Mouse (Mus musculus) forelimb bud, embryonic 11.5 days (tissue): ENCODE measurements at regions not wholly inside any gene's neighbourhood (a gene's known extent, or its start where the extent isn't known, plus 50 kb on each side); places are given as distances from the start of the nearest gene placed in this dataset.

Experiments used
- DNase-seq: peaks from one replicate; pipeline ENCODE4 v3.0.0-alpha.2; 2012; ENCODE audit warnings: low read depth, low spot score

- DNase-seq, result no peak
Measured at GRCm38 (mm10) chr5:133712652-133713051, 386.9 kb upstream of the Castor2 start.

GRCm38 (mm10) chr5:133708881-133709280 is 390.6 kb upstream of the Castor2 start:
- no peak for DNase-seq

GRCm38 (mm10) chr5:133686206-133686605 is 413.3 kb upstream of the Castor2 start:
- DNase-seq, result no peak

- peak; percentile 59 for DNase-seq
Measured at GRCm38 (mm10) chr5:133683021-133683420, 416.5 kb upstream of the Castor2 start.

GRCm38 (mm10) chr5:133676791-133677450 is 422.6 kb upstream of the Castor2 start:
- DNase-seq, result no peak

- no peak for DNase-seq
Measured at GRCm38 (mm10) chr5:133675636-133676035, 423.9 kb upstream of the Castor2 start.

- peak; percentile 47 for DNase-seq
Measured at GRCm38 (mm10) chr5:133666473-133666872, 433.0 kb upstream of the Castor2 start.

- DNase-seq, result no peak
Measured at GRCm38 (mm10) chr5:133662474-133663256, 436.8 kb upstream of the Castor2 start.

- DNase-seq, result no peak
Measured at GRCm38 (mm10) chr5:133660351-133660750, 439.2 kb upstream of the Castor2 start.

GRCm38 (mm10) chr5:133656837-133657236 is 442.7 kb upstream of the Castor2 start:
- no peak for DNase-seq

GRCm38 (mm10) chr5:133653431-133653830 is 446.1 kb upstream of the Castor2 start:
- DNase-seq, result no peak

GRCm38 (mm10) chr5:133650246-133650645 is 449.3 kb upstream of the Castor2 start:
- no peak for DNase-seq

GRCm38 (mm10) chr5:133645696-133646195 is 453.8 kb upstream of the Castor2 start:
- DNase-seq, result no peak

GRCm38 (mm10) chr5:133643326-133643725 is 456.2 kb upstream of the Castor2 start:
- no peak for DNase-seq

- no peak for DNase-seq
Measured at GRCm38 (mm10) chr5:133634481-133634880, 465.0 kb upstream of the Castor2 start.

GRCm38 (mm10) chr5:133631812-133632211 is 467.7 kb upstream of the Castor2 start:
- DNase-seq, result no peak

GRCm38 (mm10) chr5:133619347-133619746 is 480.2 kb upstream of the Castor2 start:
- no peak for DNase-seq

- DNase-seq, result no peak
Measured at GRCm38 (mm10) chr5:133601241-133601739, 498.2 kb upstream of the Castor2 start.

- no peak for DNase-seq
Measured at GRCm38 (mm10) chr5:133600630-133601029, 498.9 kb upstream of the Castor2 start.

GRCm38 (mm10) chr5:133598105-133598504 is 501.4 kb upstream of the Castor2 start:
- DNase-seq, result no peak

- DNase-seq, result no peak
Measured at GRCm38 (mm10) chr5:133586492-133586891, 513.0 kb upstream of the Castor2 start.

- peak; percentile 26 for DNase-seq
Measured at GRCm38 (mm10) chr5:133585181-133585580, 514.3 kb upstream of the Castor2 start.

GRCm38 (mm10) chr5:133576595-133576994 is 522.9 kb upstream of the Castor2 start:
- no peak for DNase-seq
